Mouse (Mus musculus) monocyte, adult 5-6 weeks (primary cell): ENCODE results near the gene Olfr1369-ps1. TPM values are rescaled to one million over a fixed set of nuclear protein-coding genes. Genes with fewer than 3 reads are reported as not detected.

Experiments
- ATAC-seq: fragments of 153-309, 156-312 bp; replicated peaks from 2 replicates; pipeline ENCODE4 v1.8.0; 2017; ENCODE audit warnings: mild to moderate bottlenecking; ENCODE audit not compliant: low TSS enrichment, insufficient number of reproducible peaks, severe bottlenecking, poor library complexity, low FRiP score
- total RNA-seq: library from RNA; stranded (forward); fragments of 200-1000, 200-491, 200-594 nt; gene quantifications from 3 replicates; pipeline ENCODE4 v1.2.3, GENCODE M21; 2017

The Olfr1369-ps1 gene
- total RNA-seq, 1 experiment from 2014 or later: not detected

DNA sequence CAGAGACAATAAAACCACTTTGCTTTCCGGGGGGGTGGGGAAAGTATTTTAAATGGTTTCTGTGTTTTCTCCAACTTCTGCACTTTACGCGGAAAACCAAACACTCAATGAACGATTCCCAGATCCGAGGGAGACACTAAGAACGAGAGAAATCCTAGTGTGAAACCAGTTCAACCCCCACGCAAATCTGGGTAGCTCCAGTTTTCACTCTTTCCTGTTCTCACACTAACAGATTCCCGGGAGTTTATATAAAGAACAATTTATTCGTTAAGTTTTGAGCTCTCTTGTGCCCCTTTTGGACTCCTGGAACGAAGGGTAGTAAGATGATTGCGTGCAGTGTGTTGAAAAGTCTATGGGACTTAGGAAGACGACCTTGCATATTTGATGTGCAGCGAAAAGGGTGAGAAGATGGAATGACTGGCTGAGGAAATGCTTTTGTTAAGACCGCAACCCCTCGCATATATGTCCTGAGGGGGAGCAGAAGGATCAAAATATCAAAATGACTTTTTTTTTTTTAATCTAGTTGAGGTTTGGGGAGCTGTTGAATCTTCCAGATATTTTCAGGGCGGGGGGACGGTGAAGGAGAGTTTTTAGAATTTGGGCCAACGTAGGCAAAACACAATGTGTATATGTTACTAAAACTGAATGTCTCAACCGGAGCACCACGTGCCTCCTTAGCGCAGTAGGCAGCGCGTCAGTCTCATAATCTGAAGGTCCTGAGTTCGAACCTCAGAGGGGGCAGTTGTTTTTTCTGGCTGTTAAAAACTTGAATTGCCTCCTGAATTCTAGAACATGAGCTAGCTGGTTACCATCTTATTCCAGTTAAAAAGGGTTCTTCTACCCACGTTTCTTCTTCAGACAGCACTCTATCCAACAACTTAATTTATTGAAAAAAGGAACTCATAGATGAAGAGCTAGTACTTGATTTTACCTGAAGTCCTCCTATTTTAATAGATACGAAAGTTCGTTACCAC, 55.9 kb downstream of the Olfr1369-ps1 start:
- peak; percentile 41; the same call in 1 of the 2 replicates for ATAC-seq

DNA sequence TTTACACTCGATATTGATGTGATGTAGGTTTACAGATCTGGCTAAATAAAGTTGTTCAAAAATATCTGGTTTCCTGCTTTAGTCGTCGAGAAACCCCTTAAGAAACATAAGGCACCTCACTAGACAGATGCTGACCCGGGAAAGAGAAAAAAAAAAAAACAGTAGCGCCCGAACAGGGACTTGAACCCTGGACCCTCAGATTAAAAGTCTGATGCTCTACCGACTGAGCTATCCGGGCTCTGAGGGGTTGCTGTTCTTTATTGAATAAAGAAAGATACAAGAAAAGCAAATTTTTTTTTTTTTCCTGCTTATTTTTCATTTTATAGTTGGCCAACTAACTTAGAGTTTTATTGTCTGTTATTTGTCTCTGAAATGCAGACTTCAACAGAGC, 56.6 kb downstream of the Olfr1369-ps1 start:
- ATAC-seq: no peak

- no peak for ATAC-seq
Observed at GRCm38 (mm10) chr13:21168371-21169011, 57.2 kb downstream of the Olfr1369-ps1 start.

Other genes with a start within 250 kb of the Olfr1369-ps1 start
- 0.38 TPM in 1 of 3 replicates, not detected in the others for gene Olfr1370, start 36.5 kb upstream of the Olfr1369-ps1 start, total RNA-seq
- not detected in 3 replicates for gene Olfr263, start 18.2 kb downstream of the Olfr1369-ps1 start, total RNA-seq
- not detected in 3 replicates for gene Olfr1368, start 34.4 kb downstream of the Olfr1369-ps1 start, total RNA-seq
- gene Trim27, start 68.0 kb downstream of the Olfr1369-ps1 start, total RNA-seq: 81.0 to 103 TPM (median 88.2 TPM) in 3 replicates
- not detected in 3 replicates for gene Gpx5, start 181.2 kb downstream of the Olfr1369-ps1 start, total RNA-seq
- not detected in 3 replicates for gene Gpx6, start 200.6 kb downstream of the Olfr1369-ps1 start, total RNA-seq
- gene Olfr1367, start 235.4 kb downstream of the Olfr1369-ps1 start, total RNA-seq: not detected in 3 replicates